Mouse (Mus musculus) brain, embryonic 18.5 days (tissue): ENCODE data around the gene Olfr504.
"Not testable (repeated sequence)": the region's sequence is repeated elsewhere in the genome, so short reads cannot be mapped to it uniquely, and the experiment has no call there.

ENCODE experiments used
- DNase-seq: peaks from one replicate; pipeline ENCODE4 v3.0.0-alpha.2; 2012; ENCODE audit warnings: low read depth, low spot score

Gene Olfr504

GRCm38 (mm10) chr7:108565693-108566092, at the start of gene Olfr504:
Olfr504 (minus strand) TSS chr7:108565793.
- no peak for DNase-seq

- no peak for DNase-seq
Observed at GRCm38 (mm10) chr7:108614110-108614509, 48.5 kb upstream of the Olfr504 start.

- no peak for DNase-seq
Observed at GRCm38 (mm10) chr7:108610487-108610886, 44.9 kb upstream of the Olfr504 start, which contains the start of gene Olfr506. Olfr506 (plus strand) TSS chr7:108610787.

GRCm38 (mm10) chr7:108601916-108602315, 36.3 kb upstream of the Olfr504 start:
- DNase-seq: not testable (repeated sequence)

GRCm38 (mm10) chr7:108589797-108590196, 24.2 kb upstream of the Olfr504 start:
- no peak for DNase-seq

GRCm38 (mm10) chr7:108544227-108544626, 21.4 kb downstream of the Olfr504 start, which contains the start of gene Olfr503:
Olfr503 (plus strand) TSS chr7:108544527.
- not testable (repeated sequence) for DNase-seq

- no peak for DNase-seq
Observed at GRCm38 (mm10) chr7:108542416-108542815, 23.2 kb downstream of the Olfr504 start.

GRCm38 (mm10) chr7:108524965-108525364, 40.6 kb downstream of the Olfr504 start, which contains the start of gene Olfr502:
Olfr502 (minus strand) TSS chr7:108525065.
- no peak for DNase-seq
